Mouse (Mus musculus): ENCODE data around the gene Sema5a.

The Sema5a gene

DNA sequence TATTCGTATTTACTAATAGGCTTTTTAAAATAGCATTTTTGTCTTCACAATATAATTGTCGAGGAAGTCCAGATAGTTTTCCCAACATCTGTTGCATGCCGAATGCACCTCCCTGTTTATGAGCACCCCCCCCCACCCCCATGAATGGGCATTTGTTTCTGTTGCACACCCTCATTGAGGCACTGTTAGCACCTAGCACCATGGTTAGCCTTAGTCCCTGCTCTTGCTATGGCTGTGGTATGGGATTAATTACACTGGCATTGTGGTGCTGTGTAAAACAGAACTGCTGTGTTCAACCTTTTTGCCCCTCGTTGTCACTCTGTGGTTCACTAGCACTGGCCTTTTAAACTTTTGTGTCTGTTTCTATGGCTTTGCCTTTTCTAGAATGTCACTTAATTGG is 56.4 kb downstream of the Sema5a start:
- DNase-seq (ENCODE audit: low read depth, low spot score), result no peak

DNA sequence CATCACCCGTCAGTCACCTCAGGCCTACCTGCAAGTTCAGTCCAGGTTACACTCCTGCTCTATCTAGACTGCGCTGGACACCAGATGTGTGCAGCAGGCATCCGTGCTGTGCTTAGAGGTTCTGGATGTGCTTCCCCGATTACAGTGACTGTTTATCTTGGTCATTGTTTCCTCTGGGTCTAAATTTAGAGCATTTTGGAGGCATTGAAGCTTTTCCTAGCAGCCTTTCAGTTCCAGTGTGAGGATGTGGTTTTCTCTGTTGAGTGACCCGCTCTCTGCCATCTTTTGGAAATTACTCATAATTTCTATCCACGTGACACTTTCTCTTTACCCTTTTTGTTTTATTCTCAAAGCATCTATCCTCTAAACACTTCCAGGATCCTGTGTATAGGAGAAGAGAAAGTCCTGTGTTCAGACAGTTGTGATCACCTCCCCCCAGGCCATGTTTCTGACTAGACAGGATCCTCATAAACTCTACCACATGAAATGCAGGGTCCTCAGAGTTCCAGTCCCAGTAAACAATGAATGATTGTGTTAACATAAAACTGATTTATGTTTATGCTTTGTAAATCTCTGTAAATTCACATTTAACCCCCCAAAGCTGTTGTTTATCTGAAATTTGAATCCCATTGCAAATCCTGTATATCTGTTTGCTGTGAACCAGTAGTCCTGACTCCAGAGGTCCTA is 62.1 kb downstream of the Sema5a start:
- no peak for DNase-seq (ENCODE audit: low read depth, low spot score)

DNA sequence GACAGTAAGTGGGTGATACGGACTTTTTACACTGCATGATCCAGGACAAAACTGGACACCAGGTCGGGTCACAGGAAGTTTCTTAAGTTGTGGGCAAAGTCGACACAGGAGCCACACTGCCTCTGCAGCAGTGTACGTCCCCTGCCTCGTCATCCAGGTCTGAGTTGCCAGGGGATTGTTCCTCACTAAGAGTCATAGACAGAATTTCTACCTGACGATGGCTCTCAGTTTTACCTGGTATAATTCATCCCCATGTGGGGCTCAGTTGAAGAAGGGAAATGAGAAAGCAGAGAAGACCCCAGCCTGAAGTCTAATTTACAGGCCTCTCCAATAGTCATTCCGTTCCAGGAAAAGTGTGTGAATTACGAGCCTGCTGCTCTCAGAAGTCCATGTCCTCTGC is 66.2 kb downstream of the Sema5a start:
- no peak for DNase-seq (ENCODE audit: low read depth, low spot score)

DNA sequence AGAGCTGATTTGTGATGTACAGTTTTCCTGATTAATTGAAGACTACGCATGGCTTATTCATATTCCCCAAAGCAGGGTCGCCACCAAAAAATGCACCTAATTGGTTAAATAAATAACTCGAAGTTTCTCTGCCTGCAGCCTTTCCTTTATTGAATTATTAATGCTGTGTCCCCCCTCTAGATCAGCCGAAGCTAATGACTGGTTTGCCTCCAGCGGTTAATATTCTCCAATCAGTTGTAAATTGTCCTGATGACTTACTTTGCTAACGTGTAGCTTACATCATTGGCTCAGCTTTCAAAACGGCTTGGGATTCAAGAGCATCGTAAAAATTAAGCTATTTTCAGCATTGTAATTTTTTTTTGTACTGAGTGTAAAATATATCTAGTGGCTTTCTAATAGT is 66.7 kb downstream of the Sema5a start:
- DNase-seq (ENCODE audit: low read depth, low spot score), result no peak

DNA sequence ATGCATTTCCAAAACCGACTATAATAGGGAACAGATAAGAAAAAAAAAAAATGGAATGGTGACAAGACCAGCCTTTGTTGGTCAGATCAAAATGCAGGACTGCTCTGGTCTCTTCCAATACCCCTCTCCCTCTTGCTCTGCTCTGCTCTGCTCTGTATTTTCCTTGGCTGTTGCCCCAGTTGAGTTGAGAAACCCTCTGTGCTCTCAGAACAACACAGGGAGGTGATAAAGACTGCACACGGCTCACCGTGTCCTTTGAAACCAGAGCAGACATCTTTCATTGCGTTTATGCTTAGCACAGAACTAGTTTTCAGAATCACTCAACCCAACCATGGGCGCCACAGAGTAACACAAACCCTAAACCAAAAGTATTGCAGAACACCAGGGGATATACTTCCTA is 72.5 kb downstream of the Sema5a start:
- no peak for DNase-seq (ENCODE audit: low read depth, low spot score)

DNA sequence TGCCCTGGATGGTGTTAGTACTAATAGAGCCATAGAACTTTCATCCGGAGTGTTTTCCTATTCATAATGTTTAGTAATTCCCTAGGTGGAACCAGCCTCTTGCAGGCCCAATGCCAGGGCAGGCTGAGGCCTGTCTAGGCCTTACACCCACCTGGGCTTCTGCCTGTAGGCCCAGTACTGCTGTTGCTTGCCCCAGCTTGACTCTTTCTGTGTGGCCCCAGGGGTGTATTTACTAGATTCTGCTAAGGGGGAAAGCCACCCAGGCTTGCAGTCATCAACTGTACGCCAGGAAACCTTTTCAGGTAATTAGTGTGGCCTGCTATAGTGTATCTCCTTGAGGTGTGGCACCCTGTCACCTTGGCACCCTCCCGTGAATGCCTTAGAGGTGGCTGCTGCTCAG is 76.1 kb downstream of the Sema5a start:
- DNase-seq (ENCODE audit: low read depth, low spot score), result no peak

DNA sequence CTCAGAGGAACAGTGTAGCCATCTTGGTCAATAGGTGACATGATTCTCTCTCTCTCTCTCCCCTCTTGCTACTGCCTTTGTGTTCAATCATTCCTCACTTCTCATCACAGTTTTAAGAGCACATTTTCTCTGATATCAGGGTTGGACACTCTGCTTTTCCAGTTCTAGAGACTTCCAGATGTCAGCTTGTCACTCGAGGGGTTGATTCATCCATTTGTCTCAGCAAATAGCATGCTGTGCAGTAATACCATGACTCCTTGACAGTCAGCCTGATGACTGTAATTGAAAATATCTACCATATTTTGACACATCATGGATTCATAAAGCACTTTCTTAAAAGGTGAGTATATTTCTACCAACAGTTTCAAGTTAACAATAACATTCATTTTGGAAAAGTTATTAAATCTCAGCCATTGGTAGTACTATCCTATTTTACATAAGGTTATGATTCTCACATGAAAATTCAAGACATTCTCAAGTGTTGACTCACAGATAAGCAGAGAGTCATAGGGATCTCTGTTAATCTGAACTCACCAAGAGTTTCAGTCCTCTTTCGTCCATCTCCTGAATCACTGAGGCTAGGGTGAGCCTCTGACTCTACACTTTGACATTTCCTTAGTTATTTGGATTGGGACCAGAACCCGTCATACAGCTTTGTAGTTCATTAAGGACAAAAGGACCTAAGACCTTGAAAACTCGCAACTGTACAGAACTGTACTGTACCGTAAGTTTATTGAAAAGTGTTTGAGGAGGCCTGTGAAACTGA is 78.0 kb downstream of the Sema5a start:
- no peak for DNase-seq (ENCODE audit: low read depth, low spot score)

DNA sequence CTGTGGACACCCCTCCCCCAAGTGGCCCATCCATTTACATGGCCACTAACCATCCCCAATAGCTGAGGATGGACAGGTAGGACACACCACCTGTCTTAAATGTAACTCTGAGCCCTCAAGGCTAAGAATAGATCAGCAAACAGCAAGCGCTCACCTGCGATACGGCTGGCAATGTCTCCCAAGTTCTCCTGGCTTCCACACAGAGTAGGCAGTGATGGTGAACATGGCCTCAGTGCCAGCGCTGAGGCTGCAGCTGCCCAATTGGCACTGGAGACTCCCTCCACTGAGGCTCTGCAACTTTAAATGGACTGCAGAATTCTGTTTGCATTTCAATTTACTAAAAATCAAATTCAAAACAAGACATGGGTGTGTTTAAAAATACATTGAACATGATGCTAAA is 78.6 kb downstream of the Sema5a start:
- DNase-seq (ENCODE audit: low read depth, low spot score), result no peak

DNA sequence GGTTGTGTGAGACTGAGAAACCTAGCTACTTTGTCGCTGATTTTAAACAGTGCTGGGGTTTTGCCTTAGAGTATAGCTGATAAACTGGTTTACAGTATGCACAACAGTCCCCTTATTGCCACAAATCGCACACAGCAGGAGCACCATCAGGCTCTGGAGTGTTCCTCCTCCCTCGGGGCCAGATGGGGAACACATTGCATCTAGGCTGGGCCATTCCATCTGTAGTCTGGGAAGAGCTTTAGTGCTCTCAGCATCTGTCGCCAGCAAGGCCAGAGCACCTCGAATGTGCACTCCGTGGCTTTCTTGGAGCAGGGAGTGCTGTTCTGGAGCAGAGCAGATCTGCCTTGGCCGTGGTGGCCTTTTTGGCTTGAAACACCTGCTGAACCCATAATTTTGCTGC is 79.5 kb downstream of the Sema5a start:
- DNase-seq (ENCODE audit: low read depth, low spot score), result no peak

DNA sequence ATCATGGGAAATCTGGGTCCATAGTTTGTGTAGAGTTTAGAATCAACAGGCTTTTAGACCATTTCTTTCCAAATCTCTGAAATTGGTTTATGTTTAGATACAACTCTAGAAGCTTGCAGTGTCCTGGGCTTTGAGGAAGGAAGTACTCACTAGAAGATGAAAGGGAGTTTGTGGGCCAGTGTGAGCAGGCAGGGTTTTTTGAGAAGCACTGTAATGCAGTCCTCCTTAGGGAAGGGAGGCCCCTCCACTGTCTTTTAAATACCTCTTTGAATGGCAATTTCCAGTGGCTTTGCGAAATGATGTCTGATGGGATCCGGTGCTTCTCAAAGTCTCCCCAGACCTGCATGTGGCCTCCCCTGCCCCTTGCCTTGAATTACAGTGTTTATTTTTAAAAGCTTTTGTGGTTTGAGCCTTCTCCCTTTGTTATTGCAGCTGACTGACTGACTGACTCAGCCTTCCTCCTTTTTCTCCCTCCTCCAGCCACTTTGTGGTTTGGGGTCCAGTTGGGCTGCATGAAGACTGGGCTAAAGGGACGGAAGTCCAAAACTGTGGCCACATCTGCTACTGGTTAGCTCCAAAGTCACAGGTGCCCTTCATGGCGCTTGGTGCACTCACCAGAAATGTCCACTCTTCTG is 83.9 kb downstream of the Sema5a start:
- DNase-seq (ENCODE audit: low read depth, low spot score), result no peak

DNA sequence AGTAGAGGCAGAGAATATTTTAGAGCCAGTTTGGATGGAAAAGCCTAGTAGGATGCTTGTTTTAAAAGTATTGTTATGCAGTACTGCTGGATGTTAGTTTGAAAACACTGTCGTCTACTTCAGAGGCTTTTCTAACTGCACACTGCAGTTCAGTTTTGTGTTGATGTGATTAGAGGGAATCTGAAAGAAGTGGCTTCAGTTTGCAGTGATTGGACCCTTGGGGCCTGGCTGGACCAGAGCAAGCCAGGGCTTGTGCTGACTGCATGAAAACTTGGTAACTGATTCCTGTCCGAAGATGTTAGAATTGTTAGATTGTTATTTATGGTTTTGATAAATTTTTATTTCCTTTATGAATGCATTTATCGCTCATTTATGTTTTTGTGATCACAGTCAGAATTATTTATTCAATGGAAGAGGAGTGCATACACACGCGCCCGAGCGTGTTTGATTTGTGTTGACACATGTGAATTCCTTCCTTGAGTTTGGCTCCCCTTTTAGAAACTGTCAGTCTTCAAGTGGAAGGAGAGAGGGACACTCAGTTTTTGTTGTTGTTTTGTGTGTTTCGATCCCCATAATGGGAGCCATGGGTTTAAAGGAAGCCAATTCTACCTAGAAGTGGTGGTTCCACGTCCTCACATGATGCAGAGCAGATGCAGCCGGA is 85.2 kb downstream of the Sema5a start:
- DNase-seq (ENCODE audit: low read depth, low spot score), result no peak

DNA sequence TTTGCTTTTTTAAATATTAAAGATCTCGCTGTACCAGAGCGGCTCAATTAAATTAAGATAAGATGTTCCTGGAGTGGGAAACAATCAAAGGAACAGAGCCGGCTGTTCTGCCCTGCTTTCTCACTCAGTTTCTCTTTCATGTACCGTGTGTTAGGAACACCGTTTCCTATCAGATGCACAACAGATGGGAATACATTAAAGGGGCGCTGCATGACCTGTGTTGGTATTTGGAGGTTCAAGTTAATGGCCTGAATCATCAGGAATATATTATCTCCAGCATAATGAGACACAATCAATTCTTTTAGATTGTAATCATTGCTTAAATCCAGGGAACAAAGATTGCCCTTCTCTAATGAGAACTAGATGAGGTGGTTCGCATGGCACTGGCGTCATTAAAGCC is 85.8 kb downstream of the Sema5a start:
- DNase-seq (ENCODE audit: low read depth, low spot score), result no peak

DNA sequence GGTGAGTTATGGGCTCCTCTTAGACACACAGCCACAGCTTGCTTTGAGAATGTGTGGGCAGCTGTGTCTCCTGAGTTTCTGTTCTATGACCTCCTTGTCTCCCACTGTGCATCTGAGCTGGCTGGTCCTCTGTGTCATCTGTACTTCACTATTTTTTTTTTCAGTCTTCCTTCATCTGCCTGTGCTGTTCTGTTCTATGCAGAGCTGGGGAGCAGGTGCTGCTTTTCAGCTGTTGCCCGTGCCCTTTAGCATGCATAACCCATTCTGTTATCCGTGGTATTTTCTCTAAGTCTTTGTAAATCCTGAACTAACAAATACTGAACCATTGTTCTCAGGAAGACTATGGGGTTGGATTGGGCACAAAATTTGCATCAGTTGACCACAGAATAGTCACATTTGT is 86.4 kb downstream of the Sema5a start:
- DNase-seq (ENCODE audit: low read depth, low spot score), result no peak

DNA sequence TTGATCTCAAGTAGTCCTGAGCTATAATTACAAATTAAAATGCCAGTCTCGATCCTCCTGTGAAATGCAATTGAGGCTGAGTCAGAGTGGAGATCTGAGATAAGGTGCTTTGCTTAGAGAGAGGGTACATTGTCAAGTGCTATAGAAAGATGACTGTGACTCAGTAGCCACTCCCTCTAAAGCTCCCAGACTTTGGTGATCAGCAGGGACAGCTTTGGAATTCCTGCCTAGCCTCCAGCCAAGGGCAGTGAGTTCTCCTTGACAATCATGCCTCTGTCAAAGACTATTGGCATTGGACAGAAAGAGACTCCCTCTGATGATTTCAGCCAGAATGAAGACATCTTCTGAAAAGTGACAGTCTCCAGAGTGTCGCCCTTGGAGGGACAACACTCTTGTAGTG is 88.8 kb downstream of the Sema5a start:
- no peak for DNase-seq (ENCODE audit: low read depth, low spot score)

DNA sequence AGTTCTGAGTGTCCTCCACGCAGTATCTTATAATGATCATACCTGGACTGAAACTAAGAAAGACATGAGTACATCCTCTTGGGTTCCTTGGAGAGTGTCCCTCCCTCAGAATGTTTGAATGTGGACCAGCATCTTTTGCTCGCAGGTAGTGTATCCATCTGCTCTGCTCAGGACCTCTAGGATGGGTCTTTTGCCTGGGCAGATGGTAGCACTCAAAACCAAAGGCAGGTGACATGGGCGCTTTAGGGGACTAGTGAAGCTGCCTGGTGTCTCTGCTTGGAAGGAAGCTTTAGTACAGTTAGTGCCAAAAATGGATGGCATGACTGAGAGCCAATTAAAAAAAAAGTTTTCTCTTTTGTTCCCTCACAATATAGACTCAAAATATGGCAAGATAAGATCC is 93.2 kb downstream of the Sema5a start:
- no peak for DNase-seq (ENCODE audit: low read depth, low spot score)

DNA sequence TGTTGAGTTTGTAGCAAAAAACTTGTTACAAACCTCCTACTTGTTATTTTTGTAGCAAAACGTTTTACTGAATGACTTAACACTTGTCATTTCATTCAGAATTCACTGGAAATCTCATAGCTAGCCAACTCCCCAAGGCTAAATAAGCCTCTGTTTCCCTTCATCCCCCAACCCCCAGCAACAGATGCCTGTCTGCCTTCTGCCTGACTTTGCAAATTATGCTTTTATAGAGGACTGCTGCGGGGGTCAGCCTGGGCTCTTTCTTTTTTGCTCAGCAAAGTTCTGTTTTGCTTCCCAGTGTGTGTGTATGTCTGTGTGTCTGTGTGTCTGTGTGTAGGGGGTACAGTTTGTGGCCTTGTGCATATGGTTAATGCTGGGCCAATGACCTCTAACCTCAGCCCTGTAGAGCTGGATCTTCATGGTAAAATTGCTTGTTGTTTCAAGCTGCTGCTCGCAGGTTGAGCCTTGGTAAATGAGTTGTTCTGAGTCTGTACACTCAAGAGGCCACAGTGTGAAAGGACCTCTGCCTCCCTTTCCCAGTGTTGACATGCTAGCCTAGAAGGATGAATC is 94.2 kb downstream of the Sema5a start:
- no peak for DNase-seq (ENCODE audit: low read depth, low spot score)

DNA sequence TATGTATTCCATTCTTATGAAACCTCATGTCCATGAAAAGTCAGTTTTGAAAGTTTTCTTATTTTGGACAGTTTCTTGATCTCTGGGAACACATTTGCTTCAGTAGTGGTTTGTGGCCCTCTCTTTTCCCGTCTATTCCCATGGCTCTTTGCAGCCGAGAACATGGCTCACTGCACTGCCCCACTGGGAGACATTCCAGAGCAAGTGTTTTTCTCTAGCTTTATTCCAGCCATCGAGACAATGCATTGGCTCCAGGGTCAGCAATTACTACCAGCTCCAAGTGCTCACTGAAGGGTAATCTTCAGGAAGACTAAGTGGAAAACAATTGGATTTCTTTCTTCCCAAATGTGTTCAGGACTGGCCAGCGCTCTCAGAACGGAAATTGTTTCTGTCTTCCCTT is 94.8 kb downstream of the Sema5a start:
- DNase-seq (ENCODE audit: low read depth, low spot score), result no peak

DNA sequence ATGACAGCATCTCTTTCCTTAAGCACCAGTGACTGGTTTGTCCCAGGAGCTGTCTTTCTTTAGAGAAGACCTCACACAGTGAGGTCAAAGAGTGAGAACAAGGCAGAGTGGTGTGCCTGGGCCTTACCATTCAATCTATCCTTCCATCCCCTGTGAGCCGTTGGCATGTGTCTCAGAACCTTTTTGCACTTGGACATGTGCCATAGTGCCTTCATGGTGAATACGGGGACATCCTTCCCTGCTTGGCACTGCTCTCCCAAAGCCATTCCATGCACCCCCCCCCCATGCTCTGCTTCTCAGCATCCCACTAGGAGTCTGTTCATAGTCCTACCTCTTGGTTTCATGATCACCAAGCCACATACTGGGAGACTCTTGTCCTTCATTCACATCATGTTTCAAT is 96.8 kb downstream of the Sema5a start:
- DNase-seq (ENCODE audit: low read depth, low spot score), result no peak

DNA sequence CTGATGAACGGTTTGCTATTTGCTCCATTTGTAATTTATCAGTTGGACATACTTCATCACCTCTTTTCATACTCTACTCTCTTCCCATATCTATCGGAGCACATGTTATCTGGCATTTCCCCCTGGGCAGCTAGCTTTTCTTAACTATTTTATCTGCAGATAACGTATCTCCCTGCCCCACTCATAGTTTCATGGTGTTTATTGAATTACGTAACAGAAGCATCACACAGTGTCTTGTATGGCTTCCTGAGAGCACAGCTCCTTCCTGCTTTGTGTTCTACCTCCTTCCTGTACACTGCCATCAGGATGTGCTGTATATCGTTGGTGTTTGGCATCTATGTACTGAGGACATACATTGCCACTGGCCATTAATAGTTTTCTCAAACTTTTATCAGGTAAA is 98.9 kb downstream of the Sema5a start:
- no peak for DNase-seq (ENCODE audit: low read depth, low spot score)

DNA sequence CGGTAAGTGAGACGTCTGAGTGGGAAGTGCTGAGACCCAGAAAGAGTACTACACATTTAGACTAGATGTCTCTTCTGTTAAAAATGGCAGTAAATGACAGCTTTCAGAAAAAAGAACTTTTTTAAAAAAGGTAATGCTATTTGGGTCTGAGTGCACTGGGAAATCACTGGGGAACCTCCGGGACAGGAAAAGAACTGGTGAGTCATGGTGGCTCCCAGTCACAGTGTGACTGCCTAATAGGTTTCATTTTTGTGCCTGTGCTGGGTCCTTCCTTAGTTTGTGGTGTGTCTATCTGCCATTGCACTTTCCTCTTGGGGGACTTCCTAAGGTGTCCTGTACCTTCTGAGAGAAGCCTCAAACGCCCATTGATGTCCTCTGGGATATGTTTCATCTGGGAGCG is 102.7 kb downstream of the Sema5a start:
- no peak for DNase-seq (ENCODE audit: low read depth, low spot score)

DNA sequence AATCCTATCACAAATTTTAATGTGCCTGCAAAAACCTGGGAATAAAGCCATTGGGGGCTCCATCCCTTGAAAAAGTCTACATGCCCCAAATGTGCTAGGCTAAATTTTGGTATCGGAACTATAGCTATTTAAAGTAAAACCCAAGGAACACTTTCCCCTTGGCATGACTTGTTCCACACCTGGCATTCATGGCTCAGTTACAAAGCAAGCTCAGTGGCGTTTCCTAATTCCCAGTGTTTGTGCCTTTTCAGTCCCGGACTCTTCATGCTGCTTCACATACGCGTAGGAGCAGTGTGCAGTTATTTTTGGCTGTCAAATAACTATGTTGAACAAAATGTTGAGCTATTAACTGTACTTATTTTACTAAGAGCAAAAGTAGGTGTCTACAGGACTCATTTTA is 104.7 kb downstream of the Sema5a start:
- DNase-seq (ENCODE audit: low read depth, low spot score), result no peak

DNA sequence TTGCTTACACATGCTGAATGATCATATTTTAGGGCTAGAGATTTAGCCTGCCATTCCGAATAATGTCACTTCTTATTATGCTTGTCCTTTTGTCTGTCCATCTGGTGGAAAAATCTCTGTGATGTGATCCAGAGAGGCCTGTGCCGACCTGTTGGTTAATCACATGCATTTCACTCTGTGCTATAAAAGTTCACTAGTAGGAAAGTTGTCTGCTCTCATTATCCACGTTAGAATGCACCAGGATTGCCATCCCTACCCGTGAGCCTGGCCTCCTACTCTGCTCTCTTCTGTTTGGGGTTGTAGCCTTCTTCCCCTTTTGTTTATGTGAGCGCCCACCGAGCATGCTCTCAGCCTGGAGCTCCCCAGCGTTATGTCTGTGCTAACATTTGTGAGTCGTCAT is 108.4 kb downstream of the Sema5a start:
- no peak for DNase-seq (ENCODE audit: low read depth, low spot score)

All from embryo, embryonic 11.5 days (tissue).